ENCODE assay signal across 1 mouse cellular context in genomic region chr9:21488246-21488645, GRCm38 (mm10). TPM values are rescaled to one million over a fixed set of nuclear protein-coding genes. Genes with fewer than 3 reads are reported as not detected.
"Had no signal": no experiment of that assay in that cellular context is flagged by ENCODE, and none has a peak within 500 bp of the region (broad histone marks: within the 10 kb centered on the region; RNA-seq: fewer than 3 reads in every experiment).

No protein-coding gene starts in this region.

RNA-seq across cellular contexts. Expression of gene AB124611, which starts 37.7 kb away (rescaled TPM):
- total RNA-seq: layer of hippocampus, adult 18-20 months had no signal
